Mouse (Mus musculus) heart, postnatal 4 days (tissue): ENCODE measurements around the gene Utp20. TPM values are rescaled to one million over a fixed set of nuclear protein-coding genes. Genes with fewer than 3 reads are reported as not detected.
"Not testable (repeated sequence)": the region's sequence is repeated elsewhere in the genome, so short reads cannot be mapped to it uniquely, and the experiment has no call there.

ENCODE experiments used
- DNase-seq: peaks from one replicate; pipeline ENCODE4 v3.0.0; 2021
- total RNA-seq, 2 experiments: library from RNA; stranded (reverse); gene quantifications; 2 replicates each; pipeline ENCODE4 v1.2.3; 2021

Gene Utp20
- 10 to 100 TPM; 16.7 to 19.9 TPM for total RNA-seq

DNA sequence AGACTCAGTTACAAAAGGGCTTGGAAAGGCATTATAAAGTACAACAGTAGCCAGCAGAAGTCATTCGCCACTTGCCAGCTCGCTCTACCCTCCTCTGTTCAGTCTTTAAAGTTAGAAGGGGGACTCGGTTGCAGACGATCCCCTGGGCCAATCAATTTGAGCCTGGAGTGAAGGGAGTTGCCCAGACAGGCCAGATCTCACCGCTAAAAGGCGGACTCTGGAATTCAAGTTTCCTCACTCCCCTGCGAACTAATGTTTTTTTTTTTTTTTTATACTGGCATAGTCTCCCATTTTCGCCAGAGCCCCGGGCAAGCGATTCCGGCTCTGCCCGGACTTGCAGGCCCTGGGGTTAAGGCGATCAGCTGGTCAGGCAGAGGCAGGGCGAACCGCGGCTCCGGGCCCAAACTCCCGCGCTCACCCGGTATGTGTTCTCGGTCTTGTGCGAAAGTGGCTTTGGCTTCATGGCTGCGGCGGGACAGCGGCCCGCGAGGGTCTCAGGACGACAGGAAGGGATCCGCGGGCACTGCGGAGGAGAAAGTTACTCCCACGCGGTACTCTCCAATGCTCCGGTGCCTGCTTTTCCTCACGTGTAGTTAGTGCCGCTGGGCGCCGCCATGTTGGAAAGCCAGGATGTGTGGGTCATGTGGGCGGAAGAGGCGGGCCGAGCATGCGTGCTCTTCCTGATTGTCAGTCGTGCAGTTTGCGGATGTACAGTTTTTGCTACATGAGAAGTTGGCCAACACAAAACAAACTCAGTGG, at the start of gene Utp20:
Gene Utp20 (minus strand): TSS at position 617 of the 759 bp plus-strand sequence.
- peak; percentile 83 for DNase-seq

DNA sequence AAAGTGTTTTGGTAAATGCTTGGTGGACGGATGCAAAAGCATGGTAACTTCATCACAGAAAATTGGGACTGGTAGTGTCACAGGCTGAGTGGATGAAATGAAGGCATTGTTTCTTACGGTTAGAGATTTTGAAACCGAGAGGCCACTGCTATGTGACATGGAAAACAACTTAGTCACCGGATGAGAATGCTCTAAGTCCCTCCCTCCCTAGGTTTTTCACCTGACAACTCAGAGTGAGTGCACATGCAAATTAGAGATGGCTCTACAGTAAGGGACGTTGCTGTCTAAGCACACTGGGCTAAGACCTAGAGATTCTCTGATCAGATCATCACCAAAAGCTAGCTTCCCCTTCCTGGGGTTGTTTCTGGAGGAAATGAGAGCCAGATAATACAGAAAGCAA, 48.3 kb upstream of the Utp20 start:
- DNase-seq, result no peak

DNA sequence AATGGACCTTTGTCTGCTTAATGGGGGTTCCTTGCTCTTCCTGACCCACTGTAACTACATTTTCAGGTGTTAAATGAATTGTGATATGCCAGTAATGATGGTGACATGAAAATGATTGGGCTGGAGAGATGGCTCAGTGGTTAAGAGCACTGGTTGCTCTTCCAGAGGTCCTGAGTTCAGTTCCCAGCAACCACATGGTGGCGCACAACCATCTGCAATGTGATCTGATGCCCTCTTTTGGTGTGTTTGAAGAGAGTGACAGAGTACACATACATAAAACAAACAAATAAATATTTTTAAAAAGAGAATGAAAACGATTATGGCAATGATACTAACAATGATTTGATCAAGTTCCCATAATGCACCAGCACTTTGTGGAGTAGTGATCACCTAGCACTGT, 39.4 kb upstream of the Utp20 start:
- no peak for DNase-seq

DNA sequence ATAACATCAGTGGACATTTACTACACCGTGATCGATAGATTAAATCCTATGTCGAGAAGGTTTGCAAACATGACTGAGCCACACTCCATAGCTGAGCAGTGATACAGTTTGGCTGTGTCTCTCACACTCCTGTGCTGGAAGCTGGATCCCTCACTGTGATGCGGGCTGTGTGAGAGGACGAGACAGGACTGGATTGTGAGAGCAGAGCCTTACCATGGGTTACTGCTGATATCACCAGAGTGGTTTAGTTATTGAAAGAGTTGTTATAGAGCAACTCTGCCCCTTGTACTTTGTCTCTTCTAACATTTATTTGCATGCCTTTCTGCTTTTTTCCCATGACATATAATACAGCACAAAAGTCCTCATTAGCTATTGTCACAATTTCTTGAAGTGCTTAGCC, 35.7 kb upstream of the Utp20 start:
- DNase-seq, result no peak

DNA sequence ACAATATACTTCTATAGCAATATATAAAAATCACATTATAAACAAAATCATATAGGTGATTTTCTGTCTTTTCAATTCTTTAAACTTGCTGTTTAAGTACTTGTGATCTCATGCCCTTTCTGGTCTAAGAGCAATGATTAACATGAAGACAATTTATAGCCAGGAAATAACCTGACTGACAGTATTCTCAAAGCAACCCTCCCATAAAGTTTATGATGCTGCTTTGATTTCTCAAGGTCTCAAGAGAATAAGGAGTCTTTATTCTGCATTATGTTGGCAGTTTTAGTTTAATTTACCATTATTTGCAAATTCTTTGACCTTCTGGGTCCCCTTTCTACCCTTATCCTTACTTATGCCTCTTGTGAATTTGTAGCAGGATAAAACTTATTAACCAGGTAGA, 34.8 kb upstream of the Utp20 start:
- DNase-seq, result no peak

DNA sequence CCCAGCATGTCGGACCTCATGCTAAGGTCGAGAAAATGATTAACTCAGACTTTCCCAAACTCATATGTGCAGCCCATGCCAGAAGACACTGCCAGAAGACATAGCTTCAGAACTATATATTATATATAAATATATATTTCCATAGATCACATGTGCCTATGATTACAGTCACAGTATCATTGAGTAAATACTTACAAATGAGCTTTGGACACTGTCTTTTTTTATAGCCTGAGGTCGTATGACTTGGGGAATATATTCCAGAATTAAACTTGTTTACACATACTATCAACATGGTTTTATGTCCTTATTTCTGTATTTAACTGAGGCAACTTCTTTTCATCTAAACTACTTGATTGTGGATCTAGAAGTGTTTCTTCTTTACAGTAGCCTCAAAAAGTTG, 34.3 kb upstream of the Utp20 start:
- DNase-seq, result no peak

GRCm38 (mm10) chr10:88853326-88853725, 26.7 kb upstream of the Utp20 start:
- DNase-seq, result no peak

DNA sequence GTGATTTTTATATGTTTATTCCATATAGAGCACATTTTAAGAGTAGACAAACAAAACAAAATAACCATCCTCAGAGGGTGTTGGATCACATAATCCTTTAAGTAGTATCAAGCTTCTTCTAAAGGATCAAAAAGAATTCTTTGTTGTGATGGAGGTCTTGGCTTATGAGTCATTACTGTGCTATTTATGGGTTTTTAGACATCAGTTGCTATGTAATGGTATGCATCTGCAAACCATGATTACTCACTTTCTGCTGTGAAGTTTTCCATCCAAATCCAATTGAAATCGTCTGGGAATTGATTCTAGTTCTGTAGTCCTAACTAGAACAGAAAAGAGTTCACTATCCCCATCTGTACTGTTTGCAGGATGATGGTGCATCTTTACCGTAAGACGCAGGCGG, 23.4 kb upstream of the Utp20 start:
- DNase-seq, result no peak

GRCm38 (mm10) chr10:88848876-88849476, 22.4 kb upstream of the Utp20 start:
- DNase-seq, result no peak

DNA sequence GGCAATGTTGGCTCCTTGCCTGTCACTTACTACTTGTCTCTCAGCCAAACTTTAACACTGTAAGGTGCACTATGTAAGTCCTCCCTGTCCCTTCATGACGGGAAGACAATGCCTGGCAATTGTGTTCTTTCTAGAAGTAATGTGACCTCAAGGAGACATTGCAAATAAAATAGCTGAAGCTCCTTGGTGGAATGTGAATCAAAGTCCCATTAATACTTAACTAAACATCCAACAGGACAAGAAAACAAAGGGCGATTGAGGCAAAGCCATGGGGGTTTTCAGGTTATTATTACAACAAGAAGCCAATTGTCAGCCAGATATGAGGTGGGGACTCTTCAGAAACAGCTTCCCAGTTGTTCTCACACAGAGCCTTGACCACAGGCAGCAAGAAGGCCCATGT, 7.6 kb upstream of the Utp20 start:
- no peak for DNase-seq

DNA sequence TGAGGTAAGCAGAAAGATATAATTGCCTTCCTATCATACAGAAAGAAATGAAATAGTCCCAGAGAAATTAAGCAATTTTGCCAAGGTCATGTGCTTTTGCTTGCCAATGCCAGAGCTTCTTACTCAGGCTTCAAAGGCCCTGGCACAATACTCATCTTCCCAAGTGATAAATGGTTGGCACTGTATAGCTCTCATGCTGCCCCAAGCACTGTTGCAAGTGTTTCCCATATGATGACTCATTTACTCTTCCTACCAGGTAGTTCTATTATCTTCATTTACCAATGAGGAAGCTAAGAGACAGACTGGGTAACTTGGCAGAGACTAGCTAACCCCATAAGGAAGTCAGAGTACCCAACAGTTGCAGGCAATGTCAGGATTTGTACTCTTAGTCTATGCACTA, 1.8 kb upstream of the Utp20 start:
- no peak for DNase-seq

DNA sequence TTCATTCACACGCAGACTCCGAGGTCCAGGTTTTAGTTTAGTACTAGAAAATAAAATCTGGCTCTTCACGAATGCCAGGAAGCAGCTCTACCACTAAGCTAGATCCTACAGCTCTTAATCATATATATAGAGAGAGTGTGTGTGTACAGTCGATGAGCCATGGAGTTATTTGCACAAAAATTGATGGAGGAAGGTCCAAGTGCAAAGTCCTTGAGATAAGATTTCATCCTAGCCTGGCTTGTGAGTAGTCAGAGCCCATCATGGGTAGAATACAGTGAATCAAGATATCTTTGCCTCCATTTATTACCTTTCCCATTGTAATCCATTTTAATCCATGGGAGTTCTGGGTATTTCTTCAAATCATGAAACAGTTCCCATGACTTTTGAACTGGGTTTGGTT, 992 bp upstream of the Utp20 start:
- DNase-seq, result no peak

DNA sequence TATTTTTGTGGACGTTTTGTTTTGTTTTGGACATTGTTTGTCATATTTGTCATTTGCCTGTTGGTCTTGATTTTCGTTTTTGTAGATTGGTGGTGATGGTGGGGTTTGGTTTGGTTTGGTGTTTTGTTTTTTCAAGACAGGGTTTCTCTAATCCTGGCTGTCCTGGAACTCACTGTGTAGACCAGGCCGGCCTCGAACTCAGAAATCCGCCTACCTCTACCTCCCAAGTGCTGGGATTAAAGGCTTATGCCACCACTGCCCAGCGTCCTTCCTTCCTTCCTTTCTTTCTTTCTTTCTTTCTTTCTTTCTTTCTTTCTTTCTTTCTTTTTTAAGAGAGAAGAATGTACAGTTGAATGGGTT, 323 bp upstream of the Utp20 start:
- not testable (repeated sequence) for DNase-seq

DNA sequence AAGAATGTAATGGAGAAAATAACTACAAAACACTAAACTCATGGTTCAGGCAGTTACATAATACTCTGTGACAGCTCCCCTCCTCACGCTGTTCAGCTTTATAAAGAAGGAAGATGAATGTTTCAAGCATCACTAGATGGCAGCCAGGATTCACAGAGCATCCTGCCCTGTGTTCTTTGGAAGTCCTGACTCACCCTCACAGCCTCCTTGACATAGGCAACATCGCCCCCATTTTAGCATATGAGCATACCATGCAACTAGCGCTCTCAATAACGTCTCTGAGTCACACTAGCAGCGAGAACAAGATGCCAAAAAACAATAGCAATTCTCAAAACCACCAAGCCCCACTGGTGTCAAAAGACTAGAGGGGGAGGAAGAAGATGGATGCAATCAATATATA, 9.3 kb downstream of the Utp20 start:
- DNase-seq, result no peak

DNA sequence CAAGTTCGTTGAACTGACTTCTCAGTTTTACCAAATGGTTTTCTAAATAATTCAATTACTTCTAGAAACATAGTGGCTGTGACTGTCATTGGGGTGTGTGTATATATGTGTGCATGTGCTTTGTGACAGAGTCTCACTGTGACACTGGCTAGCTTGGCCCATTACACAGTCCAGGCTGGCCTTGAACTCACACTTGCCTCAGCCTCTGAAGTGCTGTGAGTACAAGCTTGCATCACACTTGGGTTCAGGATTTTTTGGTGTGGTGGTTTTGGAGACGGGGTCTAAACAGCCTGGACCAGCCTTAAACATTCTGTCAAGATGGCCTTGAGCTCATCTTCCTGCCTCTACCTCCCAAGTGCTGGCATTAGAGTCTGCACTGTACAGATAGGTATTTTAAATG, 11.3 kb downstream of the Utp20 start:
- no peak for DNase-seq

DNA sequence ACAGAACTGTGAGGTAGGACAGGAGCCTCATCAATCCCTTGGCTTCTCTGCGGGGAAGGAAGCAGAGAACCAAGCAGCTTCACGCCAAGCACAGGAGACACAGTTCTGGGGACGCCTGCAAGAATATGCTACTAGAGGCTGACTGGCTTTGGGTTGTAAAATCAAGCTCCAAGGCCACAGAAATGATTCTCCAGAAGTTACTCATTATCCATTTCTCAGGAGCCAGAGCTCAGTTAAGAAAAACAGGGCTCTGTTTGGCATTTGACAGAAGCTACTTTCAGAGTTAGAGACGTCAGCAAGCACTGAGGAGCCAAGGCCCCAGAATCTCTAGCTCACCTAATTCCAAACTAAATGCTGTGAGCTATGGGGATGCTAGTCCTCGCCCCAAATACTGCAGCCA, 14.9 kb downstream of the Utp20 start:
- DNase-seq, result no peak

DNA sequence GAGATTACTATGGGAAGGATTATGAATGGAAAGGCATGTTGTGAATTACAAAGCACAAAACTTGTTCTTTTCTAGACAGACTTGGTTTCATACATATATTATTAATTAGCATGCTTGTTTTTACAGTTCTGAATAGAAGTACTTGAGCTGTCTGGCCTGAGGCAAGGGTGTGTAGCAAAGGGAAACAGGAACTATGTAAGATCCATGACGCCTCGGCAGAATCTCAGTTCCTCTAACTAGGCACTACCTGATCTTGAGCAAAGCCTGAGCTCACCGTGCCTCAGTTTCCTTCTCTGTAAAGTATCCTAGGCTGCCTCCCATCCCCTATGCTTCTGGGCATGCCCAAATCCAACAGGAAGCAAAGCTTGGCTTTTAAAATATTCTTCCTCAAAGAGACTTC, 24.4 kb downstream of the Utp20 start:
- no peak for DNase-seq

DNA sequence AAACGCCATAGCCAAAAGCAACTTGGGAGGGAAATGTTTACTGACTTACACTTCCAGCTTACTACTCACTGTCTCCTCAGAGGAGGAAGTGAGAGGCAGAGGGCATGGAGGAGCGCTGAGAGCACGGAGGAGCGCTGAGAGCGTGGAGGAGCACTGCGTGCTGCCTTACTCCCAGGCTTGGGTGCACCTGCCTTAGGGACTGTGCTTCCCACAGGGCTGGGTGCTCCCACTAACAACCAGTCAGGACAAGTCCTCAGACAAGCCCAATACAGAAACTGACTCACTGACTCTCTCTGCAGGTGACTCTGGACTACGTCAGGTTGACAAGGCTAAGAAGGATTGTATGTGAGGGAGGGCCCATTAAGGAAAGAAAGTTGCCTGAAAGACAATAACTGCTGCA, 27.2 kb downstream of the Utp20 start:
- no peak for DNase-seq

GRCm38 (mm10) chr10:88797452-88797851, 29.2 kb downstream of the Utp20 start:
- no peak for DNase-seq

DNA sequence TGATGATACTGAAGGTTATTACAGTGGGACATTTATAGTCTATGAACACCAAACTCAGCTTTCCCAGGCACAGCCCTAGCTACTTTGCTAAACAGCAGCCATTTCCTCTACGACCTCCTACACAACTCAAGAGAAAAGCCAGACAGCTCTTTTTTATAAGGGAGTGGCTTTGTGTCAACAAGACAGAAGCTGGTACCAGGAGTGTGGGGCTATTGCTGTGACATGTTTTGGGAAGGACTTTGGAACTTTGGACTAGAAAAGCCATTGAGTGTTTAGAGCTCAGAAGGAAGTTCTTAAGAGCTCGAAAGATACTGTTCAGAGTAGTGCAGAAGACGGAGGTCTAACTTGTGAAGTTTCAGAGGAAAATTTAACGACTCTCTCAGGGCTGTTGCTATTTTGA, 29.7 kb downstream of the Utp20 start:
- no peak for DNase-seq

DNA sequence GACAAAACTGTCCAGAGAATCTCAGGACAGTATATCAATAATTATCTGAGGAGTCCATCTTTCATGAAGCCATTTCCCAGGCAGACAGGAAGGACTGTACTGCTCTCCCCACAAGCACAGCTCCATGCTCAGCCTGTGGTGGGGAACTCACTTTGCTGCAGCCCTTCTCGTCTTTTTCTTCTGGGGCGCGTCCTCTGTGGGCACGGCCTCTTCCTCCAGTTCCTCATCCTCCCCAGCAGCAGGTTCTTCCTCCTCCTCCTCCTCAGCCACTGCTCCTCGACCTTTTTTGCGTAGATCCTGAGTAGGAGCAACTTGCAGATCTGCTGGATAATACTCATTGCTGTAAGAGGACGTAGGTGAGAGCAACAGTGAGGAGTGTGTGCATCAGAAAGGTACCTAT, 31.4 kb downstream of the Utp20 start:
- DNase-seq, result no peak

DNA sequence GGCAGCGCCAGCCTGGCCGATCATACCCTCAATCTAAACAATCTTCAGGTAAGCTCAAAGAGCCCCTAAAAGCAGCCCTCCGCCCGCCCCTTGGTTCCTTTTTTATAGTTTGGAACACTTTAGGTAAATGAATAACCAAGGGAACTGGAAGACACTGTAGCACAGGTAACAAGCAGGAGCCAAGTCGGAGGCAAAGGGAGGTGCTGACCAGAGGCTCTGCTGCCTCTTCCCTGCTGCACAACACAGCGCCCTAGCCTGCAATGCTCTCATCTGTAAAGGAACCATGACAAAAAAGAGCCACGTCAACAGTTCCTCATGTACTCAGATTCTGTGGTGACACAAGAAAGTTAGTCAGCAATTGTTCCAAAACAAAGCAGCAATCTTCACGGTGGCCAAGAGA, 32.0 kb downstream of the Utp20 start:
- no peak for DNase-seq

GRCm38 (mm10) chr10:88793671-88794070, 32.9 kb downstream of the Utp20 start:
- no peak for DNase-seq

DNA sequence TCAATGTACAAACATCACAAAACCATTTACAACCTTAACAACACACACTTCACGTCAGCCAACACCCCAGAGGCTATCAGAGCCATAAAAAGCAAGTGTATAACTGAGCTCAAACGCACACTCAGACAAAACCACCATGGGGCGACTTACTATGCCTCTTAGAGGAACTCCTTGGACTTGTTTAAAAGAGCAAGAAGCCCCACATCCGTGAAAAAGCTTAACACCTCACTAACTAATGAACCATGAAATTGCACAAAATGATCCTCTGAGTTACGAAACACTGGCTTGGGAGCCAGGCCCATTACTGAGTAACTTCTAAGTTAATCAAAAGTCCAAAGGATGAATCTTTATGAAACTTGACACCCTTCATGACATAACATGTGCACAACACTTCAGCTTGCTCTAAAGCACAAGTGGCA, 42.1 kb downstream of the Utp20 start:
- DNase-seq, result no peak

- DNase-seq, result no peak
Observed at GRCm38 (mm10) chr10:88783941-88784340, 42.7 kb downstream of the Utp20 start.
